Mouse (Mus musculus): ENCODE measurements around the gene Gm11627. TPM values are rescaled to one million over a fixed set of nuclear protein-coding genes. Genes with fewer than 3 reads are reported as not detected.
A peak's percentile ranks its signal among the peaks of the same experiment; 100 is the strongest.

Gm11627 gene
- 11.8 and 13.1 TPM in 2 replicates for polyA plus RNA-seq (2016; fragmentation: Nextera tagmentation; extraction: Ambion mirVana)

GRCm38 (mm10) chr11:102579165-102580033 lies at the start of gene Gm11627:
TSS of gene Gm11627 (minus strand) at chr11:102579461.
- Histone ChIP-seq H3K36me3 (replicated peaks) (no peaks in the 10 kb centered on the region), H3K4me3 (peak within 1 kb of the TSS; percentile 41), H3K27ac (peak within 1 kb of the TSS; percentile 93), H3K27me3 (ENCODE audit: poor library complexity, severe bottlenecking) (peaks cover 29% of the 10 kb centered on the region), H3K4me1 (peaks cover 73% of the 10 kb centered on the region), H3K9me3 (no peaks in the 10 kb centered on the region)
- DNase-seq (ENCODE audit: extremely low spot score, low spot score): peak; percentile 84
- 3% methylated on average over 23 of the region's 23 CpGs for WGBS

GRCm38 (mm10) chr11:102628529-102628928 lies 49.3 kb upstream of the Gm11627 start:
- Histone ChIP-seq H3K27me3 (ENCODE audit: poor library complexity, severe bottlenecking) (peaks cover 25% of the 10 kb centered on the region), H3K4me1 (peaks cover 83% of the 10 kb centered on the region), H3K4me3 (no peak overlapping the region), H3K36me3 (replicated peaks) (no peaks in the 10 kb centered on the region), H3K9me3 (no peaks in the 10 kb centered on the region), H3K27ac (no peak overlapping the region)
- WGBS: 64% methylated on average over 9 of the region's 9 CpGs
- no peak for DNase-seq (ENCODE audit: extremely low spot score, low spot score)

- H3K27me3 ChIP-seq (ENCODE audit: poor library complexity, severe bottlenecking): peaks cover 19% of the 10 kb centered on the region
- H3K36me3 ChIP-seq (replicated peaks): no peaks in the 10 kb centered on the region
- 84% methylated on average over 9 of the region's 9 CpGs for WGBS
- H3K4me1 ChIP-seq: peaks cover 74% of the 10 kb centered on the region
- no peak overlapping the region for H3K4me3 ChIP-seq
- no peak for DNase-seq (ENCODE audit: extremely low spot score, low spot score)
- no peaks in the 10 kb centered on the region for H3K9me3 ChIP-seq
- H3K27ac ChIP-seq: peak overlapping the region; percentile 10
These were observed 48.1 kb upstream of the Gm11627 start for GRCm38 (mm10) chr11:102627171-102627931.

GRCm38 (mm10) chr11:102624888-102625407 lies 45.7 kb upstream of the Gm11627 start:
- Histone ChIP-seq H3K27ac (peak overlapping the region; percentile 87), H3K9me3 (no peaks in the 10 kb centered on the region), H3K36me3 (replicated peaks) (no peaks in the 10 kb centered on the region), H3K4me1 (peaks cover 50% of the 10 kb centered on the region), H3K4me3 (peak overlapping the region; percentile 35), H3K27me3 (ENCODE audit: poor library complexity, severe bottlenecking) (peaks cover 8% of the 10 kb centered on the region; the same call in 1 of the 2 replicates)
- no peak for DNase-seq (ENCODE audit: extremely low spot score, low spot score)
- WGBS: 43% methylated on average over 14 of the region's 14 CpGs

GRCm38 (mm10) chr11:102623876-102624789 lies 44.9 kb upstream of the Gm11627 start:
- Histone ChIP-seq H3K4me3 (peak overlapping the region; percentile 35), H3K4me1 (peaks cover 44% of the 10 kb centered on the region), H3K36me3 (replicated peaks) (peaks cover 3% of the 10 kb centered on the region; the same call in 1 of the 2 replicates), H3K27me3 (ENCODE audit: poor library complexity, severe bottlenecking) (peaks cover 8% of the 10 kb centered on the region; the same call in 1 of the 2 replicates), H3K27ac (peak overlapping the region; percentile 87), H3K9me3 (peaks cover 5% of the 10 kb centered on the region)
- peak; percentile 76 for DNase-seq (ENCODE audit: extremely low spot score, low spot score)
- 6% methylated on average over 17 of the region's 17 CpGs for WGBS

DNA sequence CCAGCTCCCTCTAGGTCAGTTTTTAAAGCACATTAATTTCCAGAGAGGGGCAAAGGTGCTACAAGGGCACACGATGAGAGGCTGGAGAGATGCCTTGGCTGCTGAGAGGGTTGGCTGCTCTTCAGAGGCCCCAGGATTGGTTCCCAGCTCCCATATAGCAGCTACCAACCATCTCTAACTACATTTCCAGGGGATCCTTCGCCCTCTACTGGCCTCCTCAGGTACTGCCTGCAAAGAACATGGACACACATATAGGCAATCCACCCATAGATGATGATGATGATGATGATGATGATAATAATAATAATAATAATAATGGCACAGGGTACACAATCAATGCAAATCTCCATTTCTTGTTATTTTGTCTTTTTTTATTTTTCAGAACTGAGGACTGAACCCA lies 40.2 kb upstream of the Gm11627 start:
- no peak overlapping the region for H3K27ac ChIP-seq
- peaks cover 7% of the 10 kb centered on the region for H3K9me3 ChIP-seq
- no peak for DNase-seq (ENCODE audit: extremely low spot score, low spot score)
- peaks cover 3% of the 10 kb centered on the region; the same call in 1 of the 2 replicates for H3K36me3 ChIP-seq (replicated peaks)
- no peak overlapping the region for H3K4me3 ChIP-seq
- peaks cover 12% of the 10 kb centered on the region for H3K4me1 ChIP-seq
- 65% methylated on average over 2 of the region's 2 CpGs for WGBS
- peaks cover 5% of the 10 kb centered on the region; the same call in 1 of the 2 replicates for H3K27me3 ChIP-seq (ENCODE audit: poor library complexity, severe bottlenecking)

DNA sequence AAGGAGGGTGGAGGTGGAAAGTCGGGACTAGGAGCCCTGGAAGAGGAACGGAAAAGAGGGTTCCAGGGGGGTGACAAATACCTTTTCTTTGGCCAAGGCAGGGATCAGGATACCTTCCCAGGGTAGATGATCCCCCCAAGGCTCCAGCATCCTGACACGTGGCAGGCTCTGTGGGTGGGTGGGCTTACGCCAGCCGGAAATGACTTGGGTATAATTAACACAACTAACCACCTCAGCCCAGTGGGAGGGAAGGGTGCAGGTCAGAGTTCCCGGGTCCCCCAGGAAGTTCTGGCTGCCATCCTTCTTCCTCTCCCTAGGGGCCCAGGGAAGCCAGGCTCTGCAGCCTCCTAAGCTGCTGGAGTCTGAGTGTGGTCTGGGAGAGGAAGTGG lies 32.0 kb upstream of the Gm11627 start:
- peaks cover 52% of the 10 kb centered on the region for H3K4me1 ChIP-seq
- peaks cover 13% of the 10 kb centered on the region for H3K36me3 ChIP-seq (replicated peaks)
- H3K4me3 ChIP-seq: peak overlapping the region; percentile 79
- no peaks in the 10 kb centered on the region for H3K9me3 ChIP-seq
- H3K27me3 ChIP-seq (ENCODE audit: poor library complexity, severe bottlenecking): peaks cover 24% of the 10 kb centered on the region
- peak overlapping the region; percentile 99 for H3K27ac ChIP-seq
- no peak for DNase-seq (ENCODE audit: extremely low spot score, low spot score)
- WGBS: 5% methylated on average over 6 of the region's 6 CpGs

GRCm38 (mm10) chr11:102610675-102611316 lies 31.5 kb upstream of the Gm11627 start:
- Histone ChIP-seq H3K4me1 (peaks cover 56% of the 10 kb centered on the region), H3K4me3 (peak overlapping the region; percentile 79), H3K36me3 (replicated peaks) (peaks cover 18% of the 10 kb centered on the region), H3K9me3 (no peaks in the 10 kb centered on the region), H3K27ac (peak overlapping the region; percentile 99), H3K27me3 (ENCODE audit: poor library complexity, severe bottlenecking) (peaks cover 29% of the 10 kb centered on the region)
- DNase-seq (ENCODE audit: extremely low spot score, low spot score): peak; percentile 61
- 6% methylated on average over 9 of the region's 9 CpGs for WGBS

- Histone ChIP-seq H3K9me3 (no peaks in the 10 kb centered on the region), H3K4me3 (peak overlapping the region; percentile 79), H3K27ac (peak overlapping the region; percentile 99), H3K27me3 (ENCODE audit: poor library complexity, severe bottlenecking) (peaks cover 34% of the 10 kb centered on the region), H3K4me1 (peaks cover 62% of the 10 kb centered on the region), H3K36me3 (replicated peaks) (peaks cover 23% of the 10 kb centered on the region)
- no peak for DNase-seq (ENCODE audit: extremely low spot score, low spot score)
- WGBS: 15% methylated on average over 4 of the region's 4 CpGs
These were observed 31.0 kb upstream of the Gm11627 start for GRCm38 (mm10) chr11:102610260-102610659.

GRCm38 (mm10) chr11:102609483-102609882 lies 30.2 kb upstream of the Gm11627 start:
- H3K4me3 ChIP-seq: peak overlapping the region; percentile 79
- H3K27ac ChIP-seq: peak overlapping the region; percentile 99
- H3K9me3 ChIP-seq: no peaks in the 10 kb centered on the region
- no peak for DNase-seq (ENCODE audit: extremely low spot score, low spot score)
- WGBS: 41% methylated on average over 8 of the region's 8 CpGs
- H3K36me3 ChIP-seq (replicated peaks): peaks cover 23% of the 10 kb centered on the region
- peaks cover 69% of the 10 kb centered on the region for H3K4me1 ChIP-seq
- peaks cover 42% of the 10 kb centered on the region for H3K27me3 ChIP-seq (ENCODE audit: poor library complexity, severe bottlenecking)

GRCm38 (mm10) chr11:102608691-102609090 lies 29.4 kb upstream of the Gm11627 start:
- WGBS: 12% methylated on average over 4 of the region's 4 CpGs
- no peak for DNase-seq (ENCODE audit: extremely low spot score, low spot score)
- Histone ChIP-seq H3K27ac (peak overlapping the region; percentile 99), H3K27me3 (ENCODE audit: poor library complexity, severe bottlenecking) (peaks cover 43% of the 10 kb centered on the region), H3K4me1 (peaks cover 72% of the 10 kb centered on the region), H3K36me3 (replicated peaks) (peaks cover 23% of the 10 kb centered on the region), H3K4me3 (peak overlapping the region; percentile 79), H3K9me3 (no peaks in the 10 kb centered on the region)
